Mouse (Mus musculus) liver, postnatal 0 days (tissue): Measurements from ENCODE around the gene Csde1.

ENCODE experiments used
- CTCF ChIP-seq: sonication (generic); IDR thresholded peaks from 2 replicates; pipeline ENCODE4 v1.5.1; 2016; ENCODE audit warnings: antibody characterized with exemption, low read depth
- EP300 ChIP-seq: IDR thresholded peaks from 2 replicates; pipeline ENCODE4 v1.6.1; 2016; ENCODE audit warnings: antibody characterized with exemption, low read depth, mild to moderate bottlenecking

DNA sequence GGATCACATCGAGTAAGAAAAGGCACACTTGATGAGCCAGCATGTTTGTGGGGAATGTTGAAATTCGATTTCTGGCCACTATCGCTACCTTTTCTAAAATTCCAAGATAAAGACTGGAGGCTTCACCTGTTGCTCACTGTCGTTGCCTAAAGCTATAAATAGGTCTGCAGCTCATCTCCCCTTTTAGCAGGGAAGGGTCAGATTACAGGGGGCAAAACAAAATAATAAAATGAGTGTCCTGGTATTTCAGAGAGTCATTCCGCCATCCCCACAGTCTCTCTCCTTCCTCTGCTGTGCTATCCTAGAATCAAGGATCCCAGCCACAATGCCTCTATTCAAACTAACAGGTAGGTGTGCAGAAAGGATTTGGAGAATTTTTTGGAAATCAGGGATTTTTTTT lies 53.5 kb downstream of the Csde1 start, which contains the start of gene Ampd1:
- TF ChIP-seq CTCF: no peak
- no peak for TF ChIP-seq EP300
